Mouse (Mus musculus): ENCODE data around the gene Naip2.

GRCm38 (mm10) chr13:100195421-100195820 is 6.5 kb downstream of the Naip2 start:
- TF ChIP-seq CTCF (IDR thresholded peaks at IDR 0.05; ENCODE audit: low read depth) (no peak), EP300 (IDR thresholded peaks at IDR 0.05; ENCODE audit: low read depth) (no peak)

All from heart, postnatal 0 days (tissue).